Mouse (Mus musculus): ENCODE data around the gene Lgals3.
A peak's percentile ranks its signal among the peaks of the same experiment; 100 is the strongest.
"Not testable (repeated sequence)": the region's sequence is repeated elsewhere in the genome, so short reads cannot be mapped to it uniquely, and the experiment has no call there.

Gene Lgals3

GRCm38 (mm10) chr14:47367461-47367860, at the start of gene Lgals3:
Lgals3 (plus strand) TSS chr14:47367751.
- DNase-seq = peak; percentile 58 to 71

- DNase-seq = no peak
These were observed 48.2 kb upstream of the Lgals3 start for GRCm38 (mm10) chr14:47319362-47319761.

- not testable (repeated sequence) for DNase-seq
These were observed 46.0 kb upstream of the Lgals3 start for GRCm38 (mm10) chr14:47321581-47321980.

- DNase-seq = no peak
These were observed 41.4 kb upstream of the Lgals3 start for GRCm38 (mm10) chr14:47325965-47326761.

GRCm38 (mm10) chr14:47327347-47327746, 40.2 kb upstream of the Lgals3 start:
- DNase-seq = no peak

GRCm38 (mm10) chr14:47331920-47332319, 35.6 kb upstream of the Lgals3 start:
- no peak for DNase-seq

- DNase-seq = peak; percentile 81 to 85
These were observed 32.7 kb upstream of the Lgals3 start for GRCm38 (mm10) chr14:47334819-47335218.

- no peak for DNase-seq
These were observed 32.3 kb upstream of the Lgals3 start for GRCm38 (mm10) chr14:47335300-47335699.

- DNase-seq = no peak
These were observed 27.2 kb upstream of the Lgals3 start for GRCm38 (mm10) chr14:47340231-47340925.

GRCm38 (mm10) chr14:47341811-47342291, 25.7 kb upstream of the Lgals3 start:
- DNase-seq = no peak

GRCm38 (mm10) chr14:47346715-47347114, 20.8 kb upstream of the Lgals3 start:
- no peak for DNase-seq

- no peak for DNase-seq
These were observed 16.6 kb upstream of the Lgals3 start for GRCm38 (mm10) chr14:47350974-47351373.

- no peak for DNase-seq
These were observed 15.3 kb upstream of the Lgals3 start for GRCm38 (mm10) chr14:47352272-47352671.

GRCm38 (mm10) chr14:47353240-47353639, 14.3 kb upstream of the Lgals3 start:
- DNase-seq = no peak

- DNase-seq = peak; percentile 32 to 40
These were observed 13.4 kb upstream of the Lgals3 start for GRCm38 (mm10) chr14:47354111-47354577.

GRCm38 (mm10) chr14:47354948-47355347, 12.6 kb upstream of the Lgals3 start:
- DNase-seq = no peak

- DNase-seq = no peak
These were observed 10.9 kb upstream of the Lgals3 start for GRCm38 (mm10) chr14:47356622-47357021.

- DNase-seq = no peak
These were observed 7.9 kb upstream of the Lgals3 start for GRCm38 (mm10) chr14:47359610-47360009.

GRCm38 (mm10) chr14:47361418-47361817, 6.1 kb upstream of the Lgals3 start:
- DNase-seq = no peak

- no peak for DNase-seq
These were observed 5.7 kb upstream of the Lgals3 start for GRCm38 (mm10) chr14:47361899-47362298.

- DNase-seq = peak; percentile 53 to 62
These were observed 2.7 kb upstream of the Lgals3 start for GRCm38 (mm10) chr14:47364742-47365449.

GRCm38 (mm10) chr14:47366881-47367321, 650 bp upstream of the Lgals3 start:
- peak; percentile 18 to 39 for DNase-seq

GRCm38 (mm10) chr14:47369741-47370140, 2.2 kb downstream of the Lgals3 start:
- DNase-seq = no peak
